Mouse (Mus musculus): ENCODE data around the gene Gnb3. TPM values are rescaled to one million over a fixed set of nuclear protein-coding genes. Genes with fewer than 3 reads are reported as not detected.

Gnb3 gene
- polyA plus RNA-seq, 1 experiment from 2014 or later: 1.2 TPM

- ATAC-seq (replicated peaks; ENCODE audit: low FRiP score, low read depth): no peak
- Histone ChIP-seq H3K9me3 (replicated peaks; ENCODE audit: low read length) (no peaks in the 10 kb centered on the region), H3K27ac (no peak overlapping the region), H3K4me2 (ENCODE audit: low read length) (peak overlapping the region; percentile 86; the same call in 1 of the 2 replicates), H3K27me3 (ENCODE audit: insufficient read depth, low read length) (no peaks in the 10 kb centered on the region), H3K9ac (ENCODE audit: low read depth, low read length) (no peak overlapping the region), H3K4me3 (replicated peaks; ENCODE audit: low read depth, low read length) (no peak overlapping the region), H3K36me3 (ENCODE audit: insufficient read depth, low read length) (no peaks in the 10 kb centered on the region), H3K4me1 (replicated peaks; ENCODE audit: insufficient read depth, low read length) (peaks cover 7% of the 10 kb centered on the region)
- no peak for DNase-seq (ENCODE audit: low spot score)
- no peak for TF ChIP-seq CTCF (IDR thresholded peaks at IDR 0.05; ENCODE audit: low read depth)
- 70% methylated on average over 28 of the region's 28 CpGs for WGBS
Observed at GRCm38 (mm10) chr6:124858561-124859318, 18.7 kb upstream of the Gnb3 start.

DNA sequence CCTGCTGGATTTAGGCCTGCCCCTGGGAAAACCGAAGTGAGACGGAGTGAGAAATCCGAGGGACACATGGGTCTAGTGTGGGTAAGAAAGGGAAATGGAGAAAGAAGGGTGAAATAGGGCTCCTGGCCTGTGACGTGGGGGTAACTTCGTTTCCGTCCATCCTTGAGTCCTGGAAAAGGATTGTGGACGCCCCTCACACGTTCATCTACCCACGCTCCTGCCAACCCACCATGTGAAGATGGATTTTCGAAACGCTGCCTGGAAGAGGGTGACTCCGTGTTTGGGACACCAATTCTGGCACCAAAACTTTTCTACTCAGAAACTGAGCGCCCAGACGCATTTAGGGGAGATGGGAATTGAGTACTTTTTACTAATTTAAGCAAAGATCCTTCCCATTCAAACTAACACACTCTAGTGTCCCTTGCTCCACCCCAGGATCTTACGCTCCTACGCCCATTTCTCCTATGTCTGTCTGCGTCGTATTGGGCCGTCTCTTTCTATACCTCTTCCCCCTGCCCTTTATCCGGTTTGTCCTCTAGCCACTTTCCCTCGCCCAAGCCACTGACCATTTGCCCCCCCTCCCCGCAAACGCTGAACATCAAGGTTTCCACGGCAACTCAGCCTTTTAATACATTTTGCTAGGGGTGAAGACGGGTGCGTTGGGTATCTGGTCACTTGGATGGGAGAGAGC, 17.9 kb upstream of the Gnb3 start:
- Histone ChIP-seq H3K9ac (ENCODE audit: low read depth, low read length) (no peak overlapping the region; the same call in 1 of the 2 replicates), H3K4me2 (ENCODE audit: low read length) (peak overlapping the region; percentile 86), H3K4me1 (replicated peaks; ENCODE audit: insufficient read depth, low read length) (peaks cover 4% of the 10 kb centered on the region; the same call in 1 of the 2 replicates), H3K27ac (no peak overlapping the region), H3K9me3 (replicated peaks; ENCODE audit: low read length) (no peaks in the 10 kb centered on the region), H3K36me3 (ENCODE audit: insufficient read depth, low read length) (0 out of 2 replicates have a peak, but pooled peaks cover under 1% of the 10 kb centered on the region), H3K27me3 (ENCODE audit: insufficient read depth, low read length) (no peaks in the 10 kb centered on the region), H3K4me3 (replicated peaks; ENCODE audit: low read depth, low read length) (peak overlapping the region; percentile 61)
- WGBS: 27% methylated on average over 26 of the region's 26 CpGs
- DNase-seq (ENCODE audit: low spot score) (no peak), ATAC-seq (replicated peaks; ENCODE audit: low FRiP score, low read depth) (no peak)
- no peak for TF ChIP-seq CTCF (IDR thresholded peaks at IDR 0.05; ENCODE audit: low read depth)

GRCm38 (mm10) chr6:124856916-124857839, 17.1 kb upstream of the Gnb3 start, which contains the start of gene P3h3:
TSS of gene P3h3 (minus strand) at chr6:124857752.
- TF ChIP-seq CTCF (IDR thresholded peaks at IDR 0.05; ENCODE audit: low read depth): peak; percentile 77
- no peaks in the 10 kb centered on the region for H3K27me3 ChIP-seq (ENCODE audit: insufficient read depth, low read length)
- peak within 1 kb of the TSS; percentile 83 for H3K9ac ChIP-seq (ENCODE audit: low read depth, low read length)
- peaks cover 4% of the 10 kb centered on the region; the same call in 1 of the 2 replicates for H3K4me1 ChIP-seq (replicated peaks; ENCODE audit: insufficient read depth, low read length)
- peak; percentile 73 for ATAC-seq (replicated peaks; ENCODE audit: low FRiP score, low read depth)
- WGBS: under 1% methylated on average over 76 of the region's 86 CpGs
- peak within 1 kb of the TSS; percentile 89 for H3K27ac ChIP-seq
- DNase-seq (ENCODE audit: low spot score): peak; percentile 91
- H3K4me2 ChIP-seq (ENCODE audit: low read length): peak within 1 kb of the TSS; percentile 86
- H3K36me3 ChIP-seq (ENCODE audit: insufficient read depth, low read length): 0 out of 2 replicates have a peak, but pooled peaks cover 4% of the 10 kb centered on the region
- peak within 1 kb of the TSS; percentile 61 for H3K4me3 ChIP-seq (replicated peaks; ENCODE audit: low read depth, low read length)
- H3K9me3 ChIP-seq (replicated peaks; ENCODE audit: low read length): no peaks in the 10 kb centered on the region

GRCm38 (mm10) chr6:124856321-124856720, 16.2 kb upstream of the Gnb3 start:
- H3K27ac ChIP-seq: no peak overlapping the region
- H3K36me3 ChIP-seq (ENCODE audit: insufficient read depth, low read length): 0 out of 2 replicates have a peak, but pooled peaks cover 4% of the 10 kb centered on the region
- TF ChIP-seq CTCF (IDR thresholded peaks at IDR 0.05; ENCODE audit: low read depth): no peak
- H3K27me3 ChIP-seq (ENCODE audit: insufficient read depth, low read length): no peaks in the 10 kb centered on the region
- ATAC-seq (replicated peaks; ENCODE audit: low FRiP score, low read depth): peak; percentile 22; the same call in 1 of the 2 replicates
- H3K4me1 ChIP-seq (replicated peaks; ENCODE audit: insufficient read depth, low read length): no peaks in the 10 kb centered on the region; the same call in 1 of the 2 replicates
- H3K4me2 ChIP-seq (ENCODE audit: low read length): peak overlapping the region; percentile 86
- 14% methylated on average over 14 of the region's 14 CpGs for WGBS
- H3K9ac ChIP-seq (ENCODE audit: low read depth, low read length): 0 out of 2 replicates have a peak overlapping the region, but pooled peaks have one; percentile 83
- H3K4me3 ChIP-seq (replicated peaks; ENCODE audit: low read depth, low read length): peak overlapping the region; percentile 61
- peak; percentile 52 for DNase-seq (ENCODE audit: low spot score)
- H3K9me3 ChIP-seq (replicated peaks; ENCODE audit: low read length): no peaks in the 10 kb centered on the region

GRCm38 (mm10) chr6:124854647-124855046, 14.6 kb upstream of the Gnb3 start:
- no peak overlapping the region for H3K4me2 ChIP-seq (ENCODE audit: low read length)
- H3K4me1 ChIP-seq (replicated peaks; ENCODE audit: insufficient read depth, low read length): no peaks in the 10 kb centered on the region; the same call in 1 of the 2 replicates
- no peak for TF ChIP-seq CTCF (IDR thresholded peaks at IDR 0.05; ENCODE audit: low read depth)
- DNase-seq (ENCODE audit: low spot score) (no peak), ATAC-seq (replicated peaks; ENCODE audit: low FRiP score, low read depth) (no peak)
- WGBS: 69% methylated on average over 12 of the region's 12 CpGs
- no peak overlapping the region for H3K9ac ChIP-seq (ENCODE audit: low read depth, low read length)
- H3K27ac ChIP-seq: no peak overlapping the region
- 0 out of 2 replicates have a peak, but pooled peaks cover 4% of the 10 kb centered on the region for H3K36me3 ChIP-seq (ENCODE audit: insufficient read depth, low read length)
- no peaks in the 10 kb centered on the region for H3K9me3 ChIP-seq (replicated peaks; ENCODE audit: low read length)
- H3K27me3 ChIP-seq (ENCODE audit: insufficient read depth, low read length): no peaks in the 10 kb centered on the region
- H3K4me3 ChIP-seq (replicated peaks; ENCODE audit: low read depth, low read length): no peak overlapping the region

Measured in kidney, postnatal 0 days (tissue).